Mouse (Mus musculus): ENCODE data around the gene Btg1. TPM values are rescaled to one million over a fixed set of nuclear protein-coding genes. Genes with fewer than 3 reads are reported as not detected.
A peak's percentile ranks its signal among the peaks of the same experiment; 100 is the strongest.

Gene Btg1
- total and polyA plus RNA-seq, 2 experiments from 2014 or later = 24.7 to 28.7 TPM

DNA sequence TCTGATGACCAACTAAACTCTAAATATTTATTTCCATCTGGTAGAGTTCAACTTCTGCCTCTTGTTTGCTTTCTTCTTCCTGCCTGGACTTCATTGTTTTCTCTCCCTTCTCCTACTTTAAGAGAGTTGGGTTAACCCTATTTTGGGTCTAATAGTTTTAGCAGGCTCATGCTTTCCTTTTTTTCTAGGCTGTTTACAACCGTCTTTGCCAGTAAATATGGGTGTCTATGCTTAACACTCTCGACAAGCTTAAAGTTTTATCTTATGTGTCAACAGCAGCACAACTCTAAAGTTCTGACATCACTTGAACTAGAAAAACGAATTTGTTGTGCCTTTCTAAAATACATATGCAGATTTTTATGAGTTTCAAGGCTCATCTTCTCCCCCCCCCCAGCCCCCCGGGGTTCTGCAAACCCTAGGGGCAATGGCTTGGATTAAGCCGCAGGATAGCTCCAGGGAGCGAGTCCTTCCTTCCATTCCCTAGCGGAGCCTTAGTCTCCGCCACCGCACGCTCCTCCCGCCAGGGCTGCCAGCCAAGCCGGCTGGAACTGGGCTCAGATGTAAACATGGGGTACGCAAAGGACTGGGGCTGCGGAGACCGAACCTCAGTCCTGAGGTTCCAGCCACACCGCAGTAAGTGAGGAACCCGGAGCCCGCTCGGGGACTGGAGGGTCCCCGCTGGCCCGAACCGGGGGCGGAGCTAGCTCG, 651 bp upstream of the Btg1 start:
- H3K4me1 ChIP-seq (ENCODE audit: control insufficient read depth, insufficient read depth) = 0 out of 2 replicates have a peak, but pooled peaks cover 4% of the 10 kb centered on the region
- H3K9me3 ChIP-seq (replicated peaks; ENCODE audit: control insufficient read depth, low read length) = no peaks in the 10 kb centered on the region; the same call in 1 of the 2 replicates
- TF ChIP-seq EP300 (IDR thresholded peaks at IDR 0.05; ENCODE audit: low read depth) (no peak), CTCF (IDR thresholded peaks at IDR 0.05; ENCODE audit: low read depth) (0 out of 2 replicates have a peak, but pooled peaks have one; percentile 2)
- peak overlapping the region; percentile 65 for H3K4me2 ChIP-seq (ENCODE audit: low read depth, low read length)
- peak; percentile 45 for ATAC-seq (ENCODE audit: insufficient read depth, low read depth)
- peak overlapping the region; percentile 85 for H3K27ac ChIP-seq (ENCODE audit: low read depth)
- no peaks in the 10 kb centered on the region for H3K27me3 ChIP-seq (ENCODE audit: control insufficient read depth, insufficient read depth, low read length)
- no peak for DNase-seq (ENCODE audit: low spot score)
- under 1% methylated on average over 24 of the region's 24 CpGs for WGBS
- H3K36me3 ChIP-seq (replicated peaks; ENCODE audit: control insufficient read depth, insufficient read depth, low read length) = peaks cover 7% of the 10 kb centered on the region
- peak overlapping the region; percentile 60 for H3K9ac ChIP-seq (replicated peaks; ENCODE audit: low read depth, low read length)
- peak overlapping the region; percentile 94 for H3K4me3 ChIP-seq (ENCODE audit: low read depth, low read length)

DNA sequence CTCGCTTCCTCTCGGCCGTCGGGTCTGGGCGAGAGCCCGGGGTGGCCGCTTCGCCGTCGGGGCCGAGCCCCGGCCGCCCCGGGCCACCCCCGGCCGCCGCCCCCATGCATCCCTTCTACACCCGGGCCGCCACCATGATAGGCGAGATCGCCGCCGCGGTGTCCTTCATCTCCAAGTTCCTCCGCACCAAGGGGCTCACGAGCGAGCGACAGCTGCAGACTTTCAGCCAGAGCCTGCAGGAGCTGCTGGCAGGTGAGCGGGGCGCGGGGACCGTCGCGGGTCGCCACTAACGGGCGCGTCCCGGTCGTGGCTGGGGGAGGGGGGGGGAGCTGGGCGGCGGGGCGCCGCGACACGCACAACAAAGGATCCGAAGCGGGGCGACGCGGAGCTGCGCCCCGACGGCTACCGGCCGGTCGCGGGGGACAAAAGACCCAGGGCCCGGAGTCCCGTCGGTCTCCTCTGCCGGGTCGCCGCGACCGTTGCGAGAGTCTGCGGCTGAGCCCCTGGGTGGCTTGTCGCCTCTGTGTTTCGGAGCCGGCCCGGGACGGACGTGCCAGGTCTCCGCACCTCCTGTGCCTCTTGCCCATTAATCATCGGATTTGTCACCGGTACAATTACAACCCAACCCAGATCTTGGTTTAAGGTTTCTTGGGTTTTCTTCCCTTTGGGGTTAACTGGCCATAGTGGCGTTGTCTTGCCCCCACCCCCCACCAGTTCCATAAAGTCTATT, 580 bp downstream of the Btg1 start:
- DNase-seq (ENCODE audit: low spot score) = peak; percentile 38
- peak overlapping the region; percentile 98 for H3K9ac ChIP-seq (replicated peaks; ENCODE audit: low read depth, low read length)
- H3K36me3 ChIP-seq (replicated peaks; ENCODE audit: control insufficient read depth, insufficient read depth, low read length) = peaks cover 7% of the 10 kb centered on the region
- peaks cover 12% of the 10 kb centered on the region; the same call in 1 of the 2 replicates for H3K4me1 ChIP-seq (ENCODE audit: control insufficient read depth, insufficient read depth)
- no peaks in the 10 kb centered on the region; the same call in 1 of the 2 replicates for H3K9me3 ChIP-seq (replicated peaks; ENCODE audit: control insufficient read depth, low read length)
- H3K4me3 ChIP-seq (ENCODE audit: low read depth, low read length) = peak overlapping the region; percentile 94
- peak overlapping the region; percentile 64 for H3K4me2 ChIP-seq (ENCODE audit: low read depth, low read length)
- TF ChIP-seq EP300 (IDR thresholded peaks at IDR 0.05; ENCODE audit: low read depth) (no peak), CTCF (IDR thresholded peaks at IDR 0.05; ENCODE audit: low read depth) (no peak)
- ATAC-seq (ENCODE audit: insufficient read depth, low read depth) = peak; percentile 18
- under 1% methylated on average over 52 of the region's 78 CpGs for WGBS
- peak overlapping the region; percentile 93 for H3K27ac ChIP-seq (ENCODE audit: low read depth)
- no peaks in the 10 kb centered on the region for H3K27me3 ChIP-seq (ENCODE audit: control insufficient read depth, insufficient read depth, low read length)

DNA sequence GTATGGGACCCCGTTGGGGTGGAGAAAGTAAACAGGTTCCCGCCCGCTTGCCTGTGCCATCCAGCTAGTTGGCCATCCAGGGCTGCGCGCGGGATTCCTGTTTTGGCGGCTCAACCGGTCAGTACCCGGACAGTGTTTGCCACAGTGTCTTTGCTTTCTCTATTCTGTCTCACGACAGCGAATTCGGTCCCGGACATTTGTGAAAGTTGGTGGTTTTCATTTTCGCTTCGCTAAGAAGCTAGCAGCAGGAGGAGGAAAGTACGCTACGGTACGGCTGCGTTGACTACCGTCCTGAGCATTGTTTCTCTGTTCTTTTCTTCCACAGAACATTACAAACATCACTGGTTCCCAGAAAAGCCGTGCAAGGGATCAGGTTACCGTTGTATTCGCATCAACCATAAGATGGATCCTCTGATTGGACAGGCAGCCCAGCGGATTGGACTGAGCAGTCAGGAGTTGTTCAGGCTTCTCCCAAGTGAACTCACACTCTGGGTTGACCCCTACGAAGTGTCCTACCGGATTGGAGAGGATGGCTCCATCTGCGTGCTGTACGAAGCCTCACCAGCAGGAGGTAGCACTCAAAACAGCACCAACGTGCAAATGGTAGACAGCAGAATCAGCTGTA, 1.3 kb downstream of the Btg1 start:
- Histone ChIP-seq H3K36me3 (replicated peaks; ENCODE audit: control insufficient read depth, insufficient read depth, low read length) (peaks cover 7% of the 10 kb centered on the region), H3K4me2 (ENCODE audit: low read depth, low read length) (peak overlapping the region; percentile 64), H3K9me3 (replicated peaks; ENCODE audit: control insufficient read depth, low read length) (no peaks in the 10 kb centered on the region; the same call in 1 of the 2 replicates), H3K4me3 (ENCODE audit: low read depth, low read length) (peak overlapping the region; percentile 94), H3K4me1 (ENCODE audit: control insufficient read depth, insufficient read depth) (peaks cover 15% of the 10 kb centered on the region; the same call in 1 of the 2 replicates), H3K27me3 (ENCODE audit: control insufficient read depth, insufficient read depth, low read length) (no peaks in the 10 kb centered on the region), H3K27ac (ENCODE audit: low read depth) (peak overlapping the region; percentile 93), H3K9ac (replicated peaks; ENCODE audit: low read depth, low read length) (peak overlapping the region; percentile 98)
- WGBS = 1% methylated on average over 29 of the region's 29 CpGs
- DNase-seq (ENCODE audit: low spot score) (peak; percentile 40), ATAC-seq (ENCODE audit: insufficient read depth, low read depth) (peak; percentile 45)
- TF ChIP-seq CTCF (IDR thresholded peaks at IDR 0.05; ENCODE audit: low read depth) (peak; percentile 56), EP300 (IDR thresholded peaks at IDR 0.05; ENCODE audit: low read depth) (no peak)

DNA sequence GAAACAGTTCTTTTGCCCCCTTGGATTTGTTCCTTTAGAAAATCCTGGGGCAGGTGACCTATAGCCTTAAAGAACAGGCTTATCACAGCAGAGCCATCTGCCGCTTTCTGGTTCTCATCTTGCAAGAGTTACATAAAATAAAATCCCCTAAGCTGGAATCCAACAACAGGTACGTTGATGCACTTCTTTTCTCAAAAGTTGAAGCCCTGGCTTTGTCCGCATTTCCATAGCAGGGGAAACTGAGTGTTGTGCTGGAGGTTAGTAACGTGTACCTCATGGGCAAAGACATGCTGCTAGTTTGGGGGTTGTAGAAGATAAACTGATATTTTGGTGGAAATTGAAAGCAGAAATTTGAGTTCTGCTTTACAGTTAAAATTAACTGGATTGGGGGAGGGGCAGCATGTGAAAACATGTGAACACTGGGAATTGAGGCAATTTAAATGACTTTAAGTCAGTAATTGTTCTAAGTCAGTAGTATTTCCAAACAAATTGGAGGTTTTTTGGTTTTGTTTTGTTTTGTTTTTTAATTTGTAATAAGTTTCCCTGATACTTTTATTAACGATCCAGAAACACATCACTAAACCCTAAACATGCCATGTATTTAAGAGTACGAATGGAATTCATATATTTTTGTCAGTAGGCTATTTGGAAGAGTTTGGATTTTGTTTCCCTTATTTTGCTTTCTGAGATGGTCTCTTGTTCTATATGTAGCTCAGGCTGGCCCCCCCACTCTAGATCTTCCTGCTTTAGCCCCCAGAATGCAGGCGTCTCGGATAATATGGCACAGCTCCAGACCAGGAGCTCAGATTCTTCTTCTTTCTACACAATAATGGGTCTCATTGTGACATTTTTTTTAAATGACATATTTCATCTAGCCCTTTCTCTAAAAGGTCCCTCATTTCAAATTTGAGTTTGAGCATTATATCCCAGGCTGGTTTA, 3.4 kb downstream of the Btg1 start:
- peaks cover 23% of the 10 kb centered on the region; the same call in 1 of the 2 replicates for H3K4me1 ChIP-seq (ENCODE audit: control insufficient read depth, insufficient read depth)
- no peaks in the 10 kb centered on the region for H3K9me3 ChIP-seq (replicated peaks; ENCODE audit: control insufficient read depth, low read length)
- H3K9ac ChIP-seq (replicated peaks; ENCODE audit: low read depth, low read length) = peak overlapping the region; percentile 56
- ATAC-seq (ENCODE audit: insufficient read depth, low read depth) (no peak), DNase-seq (ENCODE audit: low spot score) (no peak)
- H3K36me3 ChIP-seq (replicated peaks; ENCODE audit: control insufficient read depth, insufficient read depth, low read length) = peaks cover 13% of the 10 kb centered on the region
- TF ChIP-seq CTCF (IDR thresholded peaks at IDR 0.05; ENCODE audit: low read depth) (no peak), EP300 (IDR thresholded peaks at IDR 0.05; ENCODE audit: low read depth) (no peak)
- no peaks in the 10 kb centered on the region for H3K27me3 ChIP-seq (ENCODE audit: control insufficient read depth, insufficient read depth, low read length)
- H3K4me3 ChIP-seq (ENCODE audit: low read depth, low read length) = peak overlapping the region; percentile 46
- WGBS = 25% methylated on average over 8 of the region's 8 CpGs
- peak overlapping the region; percentile 89 for H3K4me2 ChIP-seq (ENCODE audit: low read depth, low read length)
- H3K27ac ChIP-seq (ENCODE audit: low read depth) = peak overlapping the region; percentile 46
